Mouse (Mus musculus): ENCODE measurements around the gene Zbtb7a. TPM values are rescaled to one million over a fixed set of nuclear protein-coding genes. Genes with fewer than 3 reads are reported as not detected.
A peak's percentile ranks its signal among the peaks of the same experiment; 100 is the strongest.

Gene Zbtb7a
- total RNA-seq (2014; rRNA removed; ENCODE audit: low replicate concordance) (57.8 and 68.6 TPM in 2 replicates), polyA plus RNA-seq (2015; fragmentation: Nextera tagmentation; extraction: Ambion mirVana) (27.8 and 32.3 TPM in 2 replicates)

- WGBS = 5% methylated on average over 41 of the region's 41 CpGs
- peak within 1 kb of the TSS; percentile 100 for H3K4me2 ChIP-seq (ENCODE audit: low read depth, low read length)
Measured at GRCm38 (mm10) chr10:81134966-81135681, at the start of gene Zbtb7a. Gene Zbtb7a, plus strand, starts transcription at chr10:81135220.

GRCm38 (mm10) chr10:81087021-81087420, 48.0 kb upstream of the Zbtb7a start:
- ATAC-seq (ENCODE audit: insufficient read depth, low read depth) (no peak), DNase-seq (ENCODE audit: low spot score) (no peak)
- 68% methylated on average over 2 of the region's 2 CpGs for WGBS
- Histone ChIP-seq H3K4me3 (ENCODE audit: low read depth, low read length) (no peak overlapping the region), H3K9me3 (replicated peaks; ENCODE audit: control insufficient read depth, low read length) (no peaks in the 10 kb centered on the region), H3K9ac (replicated peaks; ENCODE audit: low read depth, low read length) (no peak overlapping the region), H3K36me3 (replicated peaks; ENCODE audit: control insufficient read depth, insufficient read depth, low read length) (peaks cover 6% of the 10 kb centered on the region; the same call in 1 of the 2 replicates), H3K4me1 (ENCODE audit: control insufficient read depth, insufficient read depth) (no peaks in the 10 kb centered on the region), H3K4me2 (ENCODE audit: low read depth, low read length) (no peak overlapping the region), H3K27ac (ENCODE audit: low read depth) (no peak overlapping the region), H3K27me3 (ENCODE audit: control insufficient read depth, insufficient read depth, low read length) (no peaks in the 10 kb centered on the region)
- TF ChIP-seq CTCF (IDR thresholded peaks at IDR 0.05; ENCODE audit: low read depth) (peak; percentile 30; the same call in 1 of the 2 replicates), EP300 (IDR thresholded peaks at IDR 0.05; ENCODE audit: low read depth) (no peak)

More at GRCm38 (mm10) chr10:81134966-81135681, at the start of gene Zbtb7a:
- Histone ChIP-seq H3K27ac (ENCODE audit: low read depth) (peak within 1 kb of the TSS; percentile 99), H3K9ac (replicated peaks; ENCODE audit: low read depth, low read length) (peak within 1 kb of the TSS; percentile 98), H3K36me3 (replicated peaks; ENCODE audit: control insufficient read depth, insufficient read depth, low read length) (no peaks in the 10 kb centered on the region), H3K4me1 (ENCODE audit: control insufficient read depth, insufficient read depth) (peaks cover 27% of the 10 kb centered on the region), H3K4me3 (ENCODE audit: low read depth, low read length) (peak within 1 kb of the TSS; percentile 100), H3K27me3 (ENCODE audit: control insufficient read depth, insufficient read depth, low read length) (no peaks in the 10 kb centered on the region), H3K9me3 (replicated peaks; ENCODE audit: control insufficient read depth, low read length) (no peaks in the 10 kb centered on the region)
- DNase-seq (ENCODE audit: low spot score) = peak; percentile 27
- ATAC-seq (ENCODE audit: insufficient read depth, low read depth) = no peak
- no peak for TF ChIP-seq EP300 (IDR thresholded peaks at IDR 0.05; ENCODE audit: low read depth)
- TF ChIP-seq CTCF (IDR thresholded peaks at IDR 0.05; ENCODE audit: low read depth) = no peak

GRCm38 (mm10) chr10:81089216-81089615, 45.8 kb upstream of the Zbtb7a start:
- WGBS = 24% methylated on average over 2 of the region's 2 CpGs
- H3K4me3 ChIP-seq (ENCODE audit: low read depth, low read length) = no peak overlapping the region
- no peaks in the 10 kb centered on the region for H3K36me3 ChIP-seq (replicated peaks; ENCODE audit: control insufficient read depth, insufficient read depth, low read length)
- no peak overlapping the region for H3K4me2 ChIP-seq (ENCODE audit: low read depth, low read length)
- TF ChIP-seq EP300 (IDR thresholded peaks at IDR 0.05; ENCODE audit: low read depth) (no peak), CTCF (IDR thresholded peaks at IDR 0.05; ENCODE audit: low read depth) (no peak)
- H3K4me1 ChIP-seq (ENCODE audit: control insufficient read depth, insufficient read depth) = 0 out of 2 replicates have a peak, but pooled peaks cover 3% of the 10 kb centered on the region
- H3K9me3 ChIP-seq (replicated peaks; ENCODE audit: control insufficient read depth, low read length) = no peaks in the 10 kb centered on the region
- 0 out of 2 replicates have a peak, but pooled peaks have one; percentile 8 for ATAC-seq (ENCODE audit: insufficient read depth, low read depth)
- H3K27me3 ChIP-seq (ENCODE audit: control insufficient read depth, insufficient read depth, low read length) = no peaks in the 10 kb centered on the region
- no peak for DNase-seq (ENCODE audit: low spot score)
- no peak overlapping the region for H3K27ac ChIP-seq (ENCODE audit: low read depth)
- H3K9ac ChIP-seq (replicated peaks; ENCODE audit: low read depth, low read length) = no peak overlapping the region

- H3K4me1 ChIP-seq (ENCODE audit: control insufficient read depth, insufficient read depth) = 0 out of 2 replicates have a peak, but pooled peaks cover 3% of the 10 kb centered on the region
- TF ChIP-seq CTCF (IDR thresholded peaks at IDR 0.05; ENCODE audit: low read depth) = no peak
- no peak overlapping the region for H3K4me3 ChIP-seq (ENCODE audit: low read depth, low read length)
- DNase-seq (ENCODE audit: low spot score) (no peak), ATAC-seq (ENCODE audit: insufficient read depth, low read depth) (no peak)
- no peak overlapping the region for H3K4me2 ChIP-seq (ENCODE audit: low read depth, low read length)
- no peak overlapping the region for H3K27ac ChIP-seq (ENCODE audit: low read depth)
- H3K9ac ChIP-seq (replicated peaks; ENCODE audit: low read depth, low read length) = no peak overlapping the region
- H3K36me3 ChIP-seq (replicated peaks; ENCODE audit: control insufficient read depth, insufficient read depth, low read length) = no peaks in the 10 kb centered on the region
- 76% methylated on average over 7 of the region's 7 CpGs for WGBS
- no peaks in the 10 kb centered on the region for H3K27me3 ChIP-seq (ENCODE audit: control insufficient read depth, insufficient read depth, low read length)
- H3K9me3 ChIP-seq (replicated peaks; ENCODE audit: control insufficient read depth, low read length) = no peaks in the 10 kb centered on the region
Measured at GRCm38 (mm10) chr10:81090621-81091020, 44.4 kb upstream of the Zbtb7a start.

- no peak overlapping the region for H3K9ac ChIP-seq (replicated peaks; ENCODE audit: low read depth, low read length)
- no peak overlapping the region for H3K27ac ChIP-seq (ENCODE audit: low read depth)
- H3K4me1 ChIP-seq (ENCODE audit: control insufficient read depth, insufficient read depth) = 0 out of 2 replicates have a peak, but pooled peaks cover 3% of the 10 kb centered on the region
- H3K4me2 ChIP-seq (ENCODE audit: low read depth, low read length) = no peak overlapping the region
- H3K4me3 ChIP-seq (ENCODE audit: low read depth, low read length) = no peak overlapping the region
- H3K27me3 ChIP-seq (ENCODE audit: control insufficient read depth, insufficient read depth, low read length) = no peaks in the 10 kb centered on the region
- no peaks in the 10 kb centered on the region for H3K36me3 ChIP-seq (replicated peaks; ENCODE audit: control insufficient read depth, insufficient read depth, low read length)
- H3K9me3 ChIP-seq (replicated peaks; ENCODE audit: control insufficient read depth, low read length) = no peaks in the 10 kb centered on the region
- ATAC-seq (ENCODE audit: insufficient read depth, low read depth) (peak; percentile 42; the same call in 1 of the 2 replicates), DNase-seq (ENCODE audit: low spot score) (peak; percentile 23)
- TF ChIP-seq CTCF (IDR thresholded peaks at IDR 0.05; ENCODE audit: low read depth) (no peak), EP300 (IDR thresholded peaks at IDR 0.05; ENCODE audit: low read depth) (no peak)
- WGBS = 45% methylated on average over 22 of the region's 22 CpGs
Measured at GRCm38 (mm10) chr10:81092465-81093250, 42.4 kb upstream of the Zbtb7a start.

Measured in heart, postnatal 0 days (tissue).